Mouse (Mus musculus): ENCODE data around the gene Ube2r2. TPM values are rescaled to one million over a fixed set of nuclear protein-coding genes. Genes with fewer than 3 reads are reported as not detected.

Ube2r2 gene
- polyA plus RNA-seq, 1 experiment from 2014 or later = 90.7 TPM

DNA sequence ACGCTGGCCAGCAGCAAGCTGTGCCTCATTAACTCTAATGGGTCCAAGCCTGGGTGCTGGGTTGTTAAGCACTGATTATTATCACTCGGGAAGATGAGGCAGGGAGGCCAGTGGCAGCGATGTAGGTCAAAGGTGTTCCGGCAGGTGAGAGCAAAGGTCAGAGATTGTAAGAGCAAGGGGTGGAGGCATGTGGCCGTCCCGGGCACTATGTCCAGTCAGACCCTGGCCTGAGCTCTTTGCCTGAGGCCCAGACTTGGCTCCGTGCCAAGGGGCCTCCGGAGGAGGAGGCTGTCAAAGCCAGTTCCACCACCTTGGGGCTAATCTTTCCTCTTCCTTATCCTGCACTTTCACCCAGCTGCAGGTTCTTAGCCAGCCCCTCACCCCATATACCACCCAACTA lies 39.4 kb upstream of the Ube2r2 start:
- WGBS = 69% methylated on average over 6 of the region's 8 CpGs
- ATAC-seq (ENCODE audit: low read depth) (no peak), DNase-seq (ENCODE audit: low spot score) (no peak)
- Histone ChIP-seq H3K27me3 (replicated peaks; ENCODE audit: control insufficient read depth, insufficient read depth, low read length) (peaks cover 21% of the 10 kb centered on the region), H3K36me3 (ENCODE audit: control insufficient read depth, insufficient read depth, low read length) (no peaks in the 10 kb centered on the region), H3K27ac (replicated peaks; ENCODE audit: low read depth, low read length) (no peak overlapping the region), H3K4me2 (ENCODE audit: low read depth, low read length) (0 out of 2 replicates have a peak overlapping the region, but pooled peaks have one; percentile 82), H3K4me3 (ENCODE audit: low read depth, low read length) (no peak overlapping the region; the same call in 1 of the 2 replicates), H3K9ac (ENCODE audit: low read depth, low read length) (0 out of 2 replicates have a peak overlapping the region, but pooled peaks have one; percentile 31), H3K4me1 (ENCODE audit: control insufficient read depth, insufficient read depth, low read length) (peaks cover 8% of the 10 kb centered on the region), H3K9me3 (ENCODE audit: control insufficient read depth, low read length) (no peaks in the 10 kb centered on the region)

DNA sequence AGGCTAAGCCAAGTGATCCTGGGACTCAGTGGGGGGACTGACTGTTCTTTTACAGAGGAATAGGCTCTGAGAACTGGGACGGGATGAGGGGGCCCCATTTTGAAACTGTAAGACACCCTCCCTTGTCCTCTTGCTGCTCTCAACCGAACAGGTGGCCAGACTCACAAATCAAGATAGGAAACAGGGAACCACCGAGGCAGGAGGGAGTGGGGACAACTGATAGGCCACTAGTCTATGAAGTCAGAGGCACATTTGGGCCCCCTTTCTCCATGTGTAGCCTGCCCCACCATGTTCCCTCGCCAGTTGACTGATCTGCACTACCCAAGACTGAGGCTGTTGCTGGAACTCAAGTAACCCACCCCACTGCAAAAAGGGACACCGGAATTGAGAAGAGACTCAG lies 38.7 kb upstream of the Ube2r2 start:
- H3K27me3 ChIP-seq (replicated peaks; ENCODE audit: control insufficient read depth, insufficient read depth, low read length) = peaks cover 21% of the 10 kb centered on the region
- ATAC-seq (ENCODE audit: low read depth) = no peak
- H3K9ac ChIP-seq (ENCODE audit: low read depth, low read length) = peak overlapping the region; percentile 34; the same call in 1 of the 2 replicates
- WGBS = 58% methylated on average over 5 of the region's 5 CpGs
- no peaks in the 10 kb centered on the region for H3K9me3 ChIP-seq (ENCODE audit: control insufficient read depth, low read length)
- H3K36me3 ChIP-seq (ENCODE audit: control insufficient read depth, insufficient read depth, low read length) = no peaks in the 10 kb centered on the region
- peaks cover 8% of the 10 kb centered on the region for H3K4me1 ChIP-seq (ENCODE audit: control insufficient read depth, insufficient read depth, low read length)
- peak overlapping the region; percentile 45; the same call in 1 of the 2 replicates for H3K4me3 ChIP-seq (ENCODE audit: low read depth, low read length)
- no peak overlapping the region for H3K27ac ChIP-seq (replicated peaks; ENCODE audit: low read depth, low read length)
- DNase-seq (ENCODE audit: low spot score) = no peak
- H3K4me2 ChIP-seq (ENCODE audit: low read depth, low read length) = peak overlapping the region; percentile 82

DNA sequence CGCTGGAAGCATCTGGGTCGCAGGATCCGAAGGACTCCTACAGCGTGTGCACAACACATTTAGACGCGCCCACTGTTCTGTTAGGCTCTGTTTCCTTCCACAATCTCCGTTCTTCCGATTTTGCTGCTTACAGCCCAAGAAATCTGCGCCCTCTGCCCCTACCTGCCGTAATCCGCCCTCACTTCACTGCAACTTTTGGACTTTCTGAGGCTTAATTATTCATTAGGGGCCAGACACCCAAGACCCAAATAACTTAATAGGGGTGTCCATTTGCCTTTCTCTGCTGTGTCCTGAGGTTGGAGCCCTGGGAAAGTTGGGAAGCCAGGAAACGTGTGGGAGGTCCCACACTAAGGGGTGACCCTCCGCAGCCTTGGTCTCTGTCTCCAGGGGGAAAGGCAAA lies 38.2 kb upstream of the Ube2r2 start:
- peak overlapping the region; percentile 58; the same call in 1 of the 2 replicates for H3K9ac ChIP-seq (ENCODE audit: low read depth, low read length)
- DNase-seq (ENCODE audit: low spot score) (no peak), ATAC-seq (ENCODE audit: low read depth) (no peak)
- H3K4me1 ChIP-seq (ENCODE audit: control insufficient read depth, insufficient read depth, low read length) = peaks cover 8% of the 10 kb centered on the region
- H3K4me2 ChIP-seq (ENCODE audit: low read depth, low read length) = peak overlapping the region; percentile 82
- H3K36me3 ChIP-seq (ENCODE audit: control insufficient read depth, insufficient read depth, low read length) = no peaks in the 10 kb centered on the region
- 47% methylated on average over 13 of the region's 13 CpGs for WGBS
- H3K9me3 ChIP-seq (ENCODE audit: control insufficient read depth, low read length) = no peaks in the 10 kb centered on the region
- peak overlapping the region; percentile 45 for H3K4me3 ChIP-seq (ENCODE audit: low read depth, low read length)
- H3K27me3 ChIP-seq (replicated peaks; ENCODE audit: control insufficient read depth, insufficient read depth, low read length) = peaks cover 21% of the 10 kb centered on the region
- H3K27ac ChIP-seq (replicated peaks; ENCODE audit: low read depth, low read length) = no peak overlapping the region

DNA sequence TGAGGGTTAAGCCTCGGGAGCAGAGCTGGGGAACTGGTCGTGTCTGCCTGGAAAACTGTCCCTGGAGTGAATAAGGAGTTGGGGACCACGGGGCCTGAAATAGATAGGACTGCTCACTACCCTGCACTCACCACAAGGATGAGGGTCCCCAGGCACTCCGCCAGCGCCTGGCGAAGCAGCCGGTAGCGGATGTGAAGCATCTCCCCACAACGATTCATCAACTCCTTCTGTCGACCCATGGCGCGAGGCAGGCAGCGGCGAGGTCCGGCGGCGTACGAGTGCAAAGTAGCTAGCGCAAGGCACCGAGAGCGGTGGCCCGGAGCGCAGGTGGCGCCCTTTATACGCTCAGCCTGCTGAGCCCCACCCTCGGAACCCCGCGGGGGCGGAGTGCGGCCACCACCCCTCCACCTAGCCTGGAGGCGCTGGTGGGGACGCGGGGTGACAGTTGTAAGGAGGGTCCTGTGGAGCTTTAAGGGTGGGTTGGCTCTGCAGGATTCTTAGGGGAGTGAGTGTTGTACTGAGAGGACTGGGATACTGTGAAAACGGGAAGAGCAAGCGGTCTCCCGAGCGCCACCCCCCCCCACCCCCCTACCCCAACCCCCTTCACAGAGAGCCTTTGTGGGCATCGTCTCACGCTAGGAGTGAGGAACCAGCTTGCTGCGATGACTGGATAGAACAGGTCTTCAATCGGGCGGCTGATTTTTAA lies 37.5 kb upstream of the Ube2r2 start, which contains the start of gene Aqp3:
Gene Aqp3 (minus strand): TSS at position 313 of the 706 bp plus-strand sequence.
- Histone ChIP-seq H3K4me1 (ENCODE audit: control insufficient read depth, insufficient read depth, low read length) (peaks cover 8% of the 10 kb centered on the region), H3K27me3 (replicated peaks; ENCODE audit: control insufficient read depth, insufficient read depth, low read length) (peaks cover 21% of the 10 kb centered on the region), H3K9ac (ENCODE audit: low read depth, low read length) (peak within 1 kb of the TSS; percentile 58), H3K27ac (replicated peaks; ENCODE audit: low read depth, low read length) (no peak within 1 kb of the TSS), H3K4me3 (ENCODE audit: low read depth, low read length) (peak within 1 kb of the TSS; percentile 45), H3K4me2 (ENCODE audit: low read depth, low read length) (peak within 1 kb of the TSS; percentile 82), H3K36me3 (ENCODE audit: control insufficient read depth, insufficient read depth, low read length) (no peaks in the 10 kb centered on the region), H3K9me3 (ENCODE audit: control insufficient read depth, low read length) (no peaks in the 10 kb centered on the region)
- ATAC-seq (ENCODE audit: low read depth) (peak; percentile 64), DNase-seq (ENCODE audit: low spot score) (no peak)
- 2% methylated on average over 23 of the region's 42 CpGs for WGBS

DNA sequence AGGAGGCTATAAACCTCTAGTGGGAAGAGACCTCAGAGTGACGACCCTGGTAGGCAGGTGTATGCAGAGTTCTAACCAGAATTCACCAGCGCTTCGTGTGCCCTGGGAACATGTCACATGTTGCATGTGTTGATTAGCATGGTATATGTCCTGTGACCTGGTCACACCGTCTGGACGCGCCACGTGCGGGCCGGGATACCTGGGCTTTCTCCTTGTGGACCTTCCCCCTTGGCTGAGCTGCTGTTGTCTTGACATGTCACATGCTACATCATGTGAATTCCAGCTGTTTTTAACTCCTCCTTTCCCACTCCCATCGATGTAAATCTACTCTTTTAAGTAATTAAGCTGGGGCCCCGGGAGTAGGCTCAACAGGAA lies 37.0 kb upstream of the Ube2r2 start:
- Histone ChIP-seq H3K9ac (ENCODE audit: low read depth, low read length) (peak overlapping the region; percentile 58; the same call in 1 of the 2 replicates), H3K4me3 (ENCODE audit: low read depth, low read length) (peak overlapping the region; percentile 45), H3K36me3 (ENCODE audit: control insufficient read depth, insufficient read depth, low read length) (no peaks in the 10 kb centered on the region), H3K9me3 (ENCODE audit: control insufficient read depth, low read length) (no peaks in the 10 kb centered on the region), H3K27ac (replicated peaks; ENCODE audit: low read depth, low read length) (no peak overlapping the region), H3K27me3 (replicated peaks; ENCODE audit: control insufficient read depth, insufficient read depth, low read length) (peaks cover 21% of the 10 kb centered on the region), H3K4me2 (ENCODE audit: low read depth, low read length) (peak overlapping the region; percentile 82), H3K4me1 (ENCODE audit: control insufficient read depth, insufficient read depth, low read length) (peaks cover 8% of the 10 kb centered on the region)
- WGBS = 10% methylated on average over 11 of the region's 11 CpGs
- DNase-seq (ENCODE audit: low spot score) = no peak
- ATAC-seq (ENCODE audit: low read depth) = no peak

DNA sequence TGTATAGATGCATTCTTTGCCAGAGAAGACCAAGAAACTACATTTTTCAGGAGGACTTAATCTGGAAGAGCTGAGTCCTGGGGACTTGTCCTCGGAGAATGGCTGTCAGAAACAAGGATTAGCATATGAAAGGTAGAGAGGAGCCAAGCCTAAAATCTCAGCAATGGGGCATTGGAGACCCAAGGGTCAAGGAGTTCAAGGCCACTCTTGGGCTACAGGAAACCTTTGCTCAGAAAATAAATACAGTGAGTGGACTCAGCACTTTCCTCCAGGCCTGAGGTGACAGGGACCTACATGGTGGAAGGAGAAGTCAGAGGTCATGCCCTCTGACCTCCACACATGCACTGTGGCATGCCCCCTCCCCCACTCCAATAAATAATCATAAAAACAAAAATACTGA lies 34.6 kb upstream of the Ube2r2 start:
- Histone ChIP-seq H3K27me3 (replicated peaks; ENCODE audit: control insufficient read depth, insufficient read depth, low read length) (peaks cover 21% of the 10 kb centered on the region), H3K4me2 (ENCODE audit: low read depth, low read length) (no peak overlapping the region), H3K9me3 (ENCODE audit: control insufficient read depth, low read length) (no peaks in the 10 kb centered on the region), H3K9ac (ENCODE audit: low read depth, low read length) (no peak overlapping the region), H3K4me1 (ENCODE audit: control insufficient read depth, insufficient read depth, low read length) (peaks cover 8% of the 10 kb centered on the region; the same call in 1 of the 2 replicates), H3K27ac (replicated peaks; ENCODE audit: low read depth, low read length) (no peak overlapping the region), H3K4me3 (ENCODE audit: low read depth, low read length) (no peak overlapping the region), H3K36me3 (ENCODE audit: control insufficient read depth, insufficient read depth, low read length) (no peaks in the 10 kb centered on the region)
- WGBS = 36% methylated on average over 1 of the region's 1 CpGs
- ATAC-seq (ENCODE audit: low read depth) (no peak), DNase-seq (ENCODE audit: low spot score) (no peak)

DNA sequence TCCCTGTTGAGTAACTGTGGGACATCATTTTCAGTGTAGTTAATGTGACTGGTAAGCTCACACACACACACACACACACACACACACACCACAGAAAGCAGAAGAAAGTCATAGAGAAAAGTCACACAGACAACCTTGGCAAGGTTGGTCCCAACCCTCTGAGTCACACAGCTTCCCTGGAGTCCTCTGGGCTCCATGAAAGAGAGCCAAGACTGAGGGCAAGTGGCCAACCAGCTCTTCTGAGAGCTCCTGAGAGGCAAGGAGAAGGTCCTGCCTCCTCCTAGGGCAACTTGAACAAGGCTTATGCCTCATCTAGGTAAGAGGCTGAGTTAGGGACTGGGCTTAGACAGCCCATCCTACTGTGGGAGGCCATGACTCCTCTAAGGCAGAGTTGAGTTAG lies 32.6 kb upstream of the Ube2r2 start:
- Histone ChIP-seq H3K4me3 (ENCODE audit: low read depth, low read length) (no peak overlapping the region), H3K4me2 (ENCODE audit: low read depth, low read length) (no peak overlapping the region), H3K27me3 (replicated peaks; ENCODE audit: control insufficient read depth, insufficient read depth, low read length) (peaks cover 10% of the 10 kb centered on the region), H3K4me1 (ENCODE audit: control insufficient read depth, insufficient read depth, low read length) (peaks cover 7% of the 10 kb centered on the region; the same call in 1 of the 2 replicates), H3K36me3 (ENCODE audit: control insufficient read depth, insufficient read depth, low read length) (no peaks in the 10 kb centered on the region), H3K9ac (ENCODE audit: low read depth, low read length) (no peak overlapping the region), H3K27ac (replicated peaks; ENCODE audit: low read depth, low read length) (no peak overlapping the region), H3K9me3 (ENCODE audit: control insufficient read depth, low read length) (no peaks in the 10 kb centered on the region)
- ATAC-seq (ENCODE audit: low read depth) (no peak), DNase-seq (ENCODE audit: low spot score) (no peak)

DNA sequence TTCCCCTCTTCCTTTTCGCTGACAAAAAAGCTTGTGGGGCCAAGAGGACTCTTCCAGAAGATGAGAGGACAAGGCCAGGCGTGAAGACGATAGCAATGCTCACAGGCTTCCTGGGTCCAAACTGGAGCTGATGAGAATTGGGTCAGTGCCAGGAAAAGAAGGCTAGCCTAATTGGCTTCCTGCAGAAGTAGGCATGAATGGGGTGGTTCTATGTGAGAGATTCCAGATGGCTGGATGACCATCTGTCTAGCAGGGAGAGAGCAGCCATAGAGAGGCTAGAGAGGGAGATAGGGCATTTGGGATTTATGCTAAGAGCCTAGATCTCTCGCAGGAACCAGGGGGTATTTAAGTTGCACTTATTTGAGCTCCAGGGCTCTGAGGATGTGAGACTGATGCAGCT lies 28.1 kb upstream of the Ube2r2 start:
- Histone ChIP-seq H3K27me3 (replicated peaks; ENCODE audit: control insufficient read depth, insufficient read depth, low read length) (no peaks in the 10 kb centered on the region), H3K4me1 (ENCODE audit: control insufficient read depth, insufficient read depth, low read length) (no peaks in the 10 kb centered on the region), H3K9me3 (ENCODE audit: control insufficient read depth, low read length) (no peaks in the 10 kb centered on the region), H3K36me3 (ENCODE audit: control insufficient read depth, insufficient read depth, low read length) (no peaks in the 10 kb centered on the region), H3K27ac (replicated peaks; ENCODE audit: low read depth, low read length) (no peak overlapping the region), H3K9ac (ENCODE audit: low read depth, low read length) (no peak overlapping the region), H3K4me2 (ENCODE audit: low read depth, low read length) (no peak overlapping the region), H3K4me3 (ENCODE audit: low read depth, low read length) (no peak overlapping the region)
- WGBS = 69% methylated on average over 4 of the region's 4 CpGs
- ATAC-seq (ENCODE audit: low read depth) = peak; percentile 12; the same call in 1 of the 2 replicates
- no peak for DNase-seq (ENCODE audit: low spot score)
